Mouse (Mus musculus) E14TG2a.4 (cell line): ENCODE results near the gene Ctla4.

Experiments used
- CTCF ChIP-seq: conservative IDR thresholded peaks from 2 replicates; pipeline ENCODE4 v1.5.1; 2014; ENCODE audit warnings: low read length
- POU5F1 ChIP-seq: IDR thresholded peaks from 2 replicates; pipeline ENCODE4 v1.6.1; 2014; ENCODE audit warnings: low read length, borderline replicate concordance

DNA sequence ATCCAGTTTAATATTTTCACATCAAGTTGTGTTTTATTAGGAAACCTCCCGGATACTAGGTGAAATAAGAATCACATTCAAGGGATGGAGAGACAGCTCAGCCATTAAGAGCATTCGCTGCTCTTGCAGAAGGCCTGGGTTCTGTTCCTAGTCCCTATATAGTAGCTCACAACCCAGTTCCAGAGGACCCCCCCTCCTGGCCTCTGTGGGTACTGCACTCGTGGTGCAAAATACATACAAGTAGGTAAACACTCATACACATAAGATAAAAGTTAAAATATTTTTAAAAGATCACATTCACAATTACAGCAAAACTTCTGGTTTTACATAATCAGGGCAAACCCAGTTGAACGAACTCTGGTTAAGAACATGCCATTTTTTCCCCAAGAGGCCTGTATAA, 75.3 kb downstream of the Ctla4 start:
- no peak for TF ChIP-seq POU5F1
- TF ChIP-seq CTCF: peak; percentile 68
